Mouse (Mus musculus) MN1 (cell line): Measurements from ENCODE around the gene Dazap1.

Experiments
- DNase-seq: peaks from one replicate; pipeline ENCODE4 v3.0.0-alpha.2; 2016; ENCODE audit warnings: low spot score

Dazap1 gene

DNA sequence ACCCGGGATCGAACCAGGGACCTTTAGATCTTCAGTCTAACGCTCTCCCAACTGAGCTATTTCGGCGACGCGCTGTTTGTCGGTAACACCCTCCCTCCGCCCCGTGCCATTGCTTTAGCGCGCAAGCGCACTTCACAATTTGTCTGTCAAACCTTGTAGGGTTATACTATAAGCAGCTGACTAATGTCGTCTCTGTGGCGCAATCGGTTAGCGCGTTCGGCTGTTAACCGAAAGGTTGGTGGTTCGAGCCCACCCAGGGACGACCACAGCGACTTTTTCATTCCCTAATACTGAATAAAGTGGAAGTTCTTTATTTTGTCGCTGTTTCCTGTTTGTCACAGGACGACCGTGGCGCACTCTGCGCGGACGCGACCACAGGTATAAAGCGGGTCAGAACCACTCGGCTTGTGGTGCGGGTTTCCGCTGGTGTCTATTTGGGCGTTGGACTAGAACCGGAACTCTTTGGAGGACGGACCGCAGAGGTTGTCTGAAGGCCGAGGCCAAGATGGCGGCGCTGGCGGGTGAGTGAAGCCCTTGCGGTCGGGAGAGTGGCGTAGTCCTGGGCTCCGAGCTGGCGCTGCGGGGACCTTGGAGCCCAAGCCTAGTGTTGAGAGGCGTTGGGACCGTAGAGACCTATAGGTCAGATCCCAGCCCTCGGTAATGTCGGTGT is 12.2 kb upstream of the Dazap1 start, which contains the start of gene Ndufs7:
TSS of gene Ndufs7 (plus strand) at position 151 of the 670 bp plus-strand sequence.
- peak; percentile 93 for DNase-seq

DNA sequence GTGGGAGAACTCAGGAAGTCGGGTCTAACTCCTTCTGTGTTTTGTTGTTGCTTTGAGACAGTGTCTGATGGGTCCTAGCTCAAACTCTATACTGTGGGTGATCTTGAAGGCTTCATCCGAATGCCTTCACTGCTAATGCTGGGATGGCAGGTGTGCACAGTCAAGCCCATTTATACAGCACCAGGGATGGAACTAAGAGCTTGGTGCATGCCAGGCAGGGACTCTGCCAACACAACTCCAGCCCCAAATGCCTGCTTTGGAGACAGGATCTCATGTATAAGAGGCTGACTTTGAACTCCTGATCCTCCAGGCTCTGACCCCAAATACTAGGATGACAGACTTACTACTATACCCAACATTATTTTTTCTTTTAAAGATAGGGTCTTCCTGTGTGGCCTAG is 11.2 kb upstream of the Dazap1 start:
- no peak for DNase-seq

DNA sequence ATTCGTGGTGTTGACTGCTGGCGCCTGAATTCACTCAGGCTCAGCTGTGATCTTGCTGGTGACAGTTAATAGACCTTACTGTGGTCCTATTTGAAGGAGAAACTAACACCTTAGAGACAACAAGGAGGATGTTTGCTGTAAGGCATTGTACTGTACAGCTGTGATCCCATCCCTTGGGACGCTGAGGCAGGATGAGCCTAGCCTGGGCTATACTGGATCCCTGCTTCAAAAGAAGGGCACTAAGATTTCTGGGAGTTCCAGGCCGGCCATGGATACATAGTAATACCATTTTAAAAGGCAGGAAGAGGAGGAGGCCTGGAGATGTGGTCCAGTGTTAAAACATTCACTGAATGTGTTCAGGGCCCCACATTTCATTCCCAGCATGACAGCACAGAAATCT is 10.7 kb upstream of the Dazap1 start:
- DNase-seq = no peak

DNA sequence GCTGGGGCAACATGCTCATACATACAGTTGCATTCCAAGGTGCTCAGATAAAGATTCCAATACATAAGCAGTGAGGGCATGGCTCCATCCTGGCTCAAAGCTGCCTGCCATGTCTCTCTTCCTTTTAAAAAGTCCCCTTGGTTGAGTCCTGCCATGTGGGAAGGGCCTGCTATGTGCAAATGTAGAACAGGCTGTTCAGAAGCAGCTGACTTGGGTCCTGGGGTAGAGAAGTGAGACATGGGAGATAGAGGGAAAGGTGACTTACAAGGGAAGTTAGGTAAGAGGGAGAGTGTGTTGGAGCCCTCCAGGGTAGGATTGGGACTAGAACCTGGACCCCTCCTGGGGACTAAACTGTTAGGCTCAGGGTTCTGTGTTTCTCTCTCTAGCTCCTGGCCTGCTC is 9.3 kb upstream of the Dazap1 start:
- no peak for DNase-seq

DNA sequence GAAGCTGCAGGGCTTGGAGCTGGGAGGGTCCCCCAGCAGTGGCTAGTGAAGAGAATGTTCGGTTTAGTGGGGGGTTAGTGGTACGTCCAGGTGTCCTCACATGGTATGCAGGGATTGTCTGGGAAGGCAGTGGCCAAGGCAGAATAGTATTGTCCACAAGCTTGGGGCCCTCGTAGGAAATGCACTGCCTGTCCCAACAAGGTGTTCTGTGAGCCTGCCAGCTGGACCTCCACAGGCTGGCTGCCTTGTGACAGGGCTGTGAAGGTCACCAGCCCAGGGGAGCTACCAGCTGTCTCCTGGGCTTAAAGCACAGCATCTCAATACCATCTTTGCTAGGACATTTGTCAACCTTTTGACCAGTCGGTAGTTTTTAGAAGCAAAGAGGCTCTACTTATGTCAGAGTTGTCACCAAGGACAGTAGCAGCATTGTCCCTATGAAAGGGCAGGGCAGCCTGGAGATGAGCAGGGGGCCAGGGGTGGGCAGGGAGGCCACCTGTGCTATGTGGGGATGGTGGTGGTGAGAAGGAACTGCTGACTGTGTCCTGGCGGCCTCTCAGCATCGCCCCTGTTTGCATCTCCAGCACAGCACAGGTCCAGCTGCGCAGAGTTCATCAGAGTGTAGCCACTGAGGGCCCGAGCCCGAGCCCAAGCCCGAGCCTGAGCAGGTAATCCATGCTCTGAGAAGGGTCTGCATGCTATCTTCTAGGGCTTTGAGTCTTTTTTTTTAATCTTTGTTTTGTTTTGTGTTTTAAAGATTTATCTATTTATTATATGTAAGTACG is 8.6 kb upstream of the Dazap1 start:
- DNase-seq = no peak

DNA sequence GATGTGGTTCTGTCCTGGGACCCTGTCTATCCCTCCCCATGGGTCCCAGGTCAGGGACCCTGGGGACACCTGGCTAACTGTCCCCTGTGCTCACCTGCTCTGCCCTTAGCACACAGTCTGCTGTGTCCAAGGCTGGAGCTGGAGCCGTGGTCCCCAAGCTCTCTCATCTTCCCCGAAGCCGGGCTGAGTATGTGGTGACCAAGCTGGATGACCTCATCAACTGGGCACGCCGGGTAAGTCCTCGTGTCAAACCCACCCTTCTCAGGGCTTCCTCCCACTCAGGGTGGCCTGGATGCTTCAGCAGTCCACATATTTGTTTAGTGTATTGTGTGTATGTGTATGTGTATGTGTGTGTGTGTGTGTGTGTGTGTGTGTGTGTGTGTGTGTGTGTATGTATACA is 7.7 kb upstream of the Dazap1 start:
- DNase-seq = no peak

DNA sequence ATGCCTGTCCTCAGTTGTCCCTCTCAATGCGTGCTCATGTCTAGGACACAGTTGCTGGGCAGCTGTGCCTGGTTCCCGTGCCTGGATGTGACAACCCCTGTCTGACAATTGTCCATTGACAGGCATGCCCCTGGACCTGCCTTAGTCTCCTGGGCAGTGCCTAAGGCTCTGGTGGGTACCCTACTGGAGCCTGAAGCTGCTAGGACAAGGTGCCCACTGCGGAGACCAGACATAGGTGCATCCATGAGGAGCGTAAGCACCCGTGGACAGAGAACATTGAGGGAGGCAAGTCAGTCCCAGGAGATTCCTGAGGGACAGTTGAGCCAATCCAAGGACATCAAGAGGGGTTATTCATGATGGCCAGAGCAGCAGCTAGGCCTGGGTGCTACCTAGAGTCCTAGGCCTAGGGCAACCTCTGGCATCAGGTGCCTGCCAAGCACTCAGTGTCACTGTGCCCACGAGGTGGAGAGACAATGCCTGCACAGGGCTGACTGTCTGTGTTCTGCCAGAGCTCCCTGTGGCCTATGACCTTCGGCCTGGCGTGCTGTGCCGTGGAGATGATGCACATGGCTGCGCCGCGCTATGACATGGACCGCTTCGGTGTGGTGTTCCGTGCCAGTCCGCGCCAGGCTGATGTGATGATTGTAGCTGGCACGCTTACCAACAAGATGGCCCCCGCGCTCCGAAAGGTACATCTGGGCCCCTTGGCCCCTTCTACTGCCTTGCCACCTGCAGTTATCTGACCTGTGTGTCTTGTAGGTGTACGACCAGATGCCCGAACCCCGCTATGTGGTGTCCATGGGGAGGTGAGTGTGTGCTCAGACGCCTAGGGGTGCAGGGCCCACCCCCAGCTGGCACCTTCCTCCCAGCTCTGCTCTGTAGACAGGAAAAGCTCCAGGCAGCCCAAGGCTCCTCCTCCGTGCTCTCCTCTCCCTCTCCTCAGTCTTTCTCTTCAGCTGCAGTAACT is 6.7 kb upstream of the Dazap1 start:
- no peak for DNase-seq

DNA sequence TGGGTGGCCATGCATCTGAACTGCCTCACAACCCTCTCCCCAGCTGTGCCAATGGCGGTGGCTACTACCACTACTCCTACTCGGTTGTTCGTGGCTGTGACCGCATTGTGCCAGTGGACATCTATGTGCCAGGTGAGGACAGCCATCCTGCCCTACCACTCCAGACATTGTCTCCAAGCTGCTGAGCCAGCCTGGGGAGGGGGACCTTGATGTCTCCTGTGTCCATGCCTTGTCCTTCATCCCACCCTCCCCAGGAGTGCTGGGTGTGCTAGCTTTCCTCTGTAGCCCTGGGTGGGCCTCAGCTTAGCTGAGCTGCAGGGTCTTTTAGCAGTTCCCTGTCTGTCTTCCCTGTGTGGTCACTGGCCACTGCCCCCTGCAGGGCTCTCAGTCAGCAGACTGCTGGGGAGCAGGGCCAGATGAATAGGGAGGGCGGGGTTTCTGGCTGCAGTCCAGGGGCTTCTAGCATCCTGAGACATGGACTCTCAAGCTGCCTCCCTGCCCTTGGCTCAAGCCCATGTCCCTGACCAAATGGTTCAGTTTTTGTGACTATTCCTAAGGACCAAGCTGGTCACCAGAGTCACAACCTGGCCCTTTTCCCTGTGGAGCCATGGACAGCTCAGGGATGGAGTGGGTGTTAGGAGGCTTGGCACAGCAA is 5.3 kb upstream of the Dazap1 start:
- peak; percentile 83 for DNase-seq

DNA sequence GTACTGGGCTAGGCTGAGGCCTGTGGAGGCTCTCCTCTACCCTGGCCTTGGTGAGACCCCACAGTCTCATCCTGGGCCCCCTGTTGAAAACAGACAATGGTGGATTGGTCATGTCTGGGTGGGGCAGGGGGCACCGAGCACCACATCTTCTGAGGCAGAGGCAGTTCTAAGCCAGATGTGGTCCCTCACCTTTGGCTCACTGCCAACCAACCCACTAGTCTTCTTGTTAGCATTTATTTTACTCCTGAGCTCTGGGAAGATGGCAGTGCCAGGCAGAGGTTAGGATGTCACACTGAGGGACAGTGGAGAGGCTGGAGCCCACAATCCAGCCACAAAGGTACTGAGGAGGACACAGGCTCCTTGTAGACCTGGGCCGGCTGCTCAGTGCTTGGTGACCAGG is 3.4 kb upstream of the Dazap1 start:
- DNase-seq = no peak

DNA sequence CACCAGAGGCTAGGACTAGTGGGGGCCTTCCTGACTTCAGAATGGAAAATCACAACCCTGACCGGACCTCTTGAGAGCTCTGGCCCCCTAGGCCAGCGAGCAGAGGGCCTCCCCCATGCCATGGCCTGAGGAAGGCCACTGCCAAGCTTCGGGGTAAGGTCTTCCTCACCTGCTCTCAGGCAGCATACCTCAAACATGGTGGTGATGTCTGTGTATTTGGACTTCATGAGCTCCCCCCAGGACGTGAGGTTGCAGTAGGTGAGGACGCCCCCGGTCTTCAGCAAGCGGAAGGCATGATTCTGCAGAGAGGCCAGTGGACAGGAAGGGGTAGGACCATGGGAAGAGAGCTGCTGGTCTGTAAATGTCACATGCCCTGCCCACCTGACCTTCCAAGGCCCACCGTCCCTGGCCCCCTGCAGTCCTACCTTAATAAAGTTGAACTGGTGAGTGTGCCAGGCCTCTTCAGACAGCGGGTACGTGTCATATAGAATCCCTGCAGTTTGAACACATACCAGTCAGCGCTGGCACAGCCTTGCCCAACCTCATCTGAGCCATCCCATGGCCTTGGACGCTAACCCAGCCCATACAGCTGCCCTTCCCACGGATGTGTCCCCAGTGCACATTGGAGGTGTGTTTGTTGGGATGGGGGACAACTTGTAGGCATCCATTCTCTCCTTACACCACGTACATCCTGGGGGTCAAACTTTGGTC is 2.4 kb upstream of the Dazap1 start:
- DNase-seq = no peak

DNA sequence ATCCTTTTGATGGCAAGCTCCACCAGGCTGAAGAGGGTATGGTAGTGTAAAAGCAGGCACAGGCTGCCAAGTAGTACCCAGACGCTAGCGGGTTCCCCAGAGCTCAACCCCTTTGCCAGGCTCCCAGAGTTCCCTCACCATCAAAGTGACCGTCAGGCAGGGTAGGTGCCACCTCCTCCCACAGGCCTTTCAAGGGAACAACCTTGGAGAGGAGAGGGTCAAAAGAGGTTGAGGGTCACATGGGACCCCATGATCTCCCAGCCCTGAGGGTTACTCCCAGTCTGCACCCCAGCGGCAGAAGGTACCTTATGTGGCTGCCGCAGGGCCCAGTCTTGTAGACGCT is 1.9 kb upstream of the Dazap1 start:
- no peak for DNase-seq

DNA sequence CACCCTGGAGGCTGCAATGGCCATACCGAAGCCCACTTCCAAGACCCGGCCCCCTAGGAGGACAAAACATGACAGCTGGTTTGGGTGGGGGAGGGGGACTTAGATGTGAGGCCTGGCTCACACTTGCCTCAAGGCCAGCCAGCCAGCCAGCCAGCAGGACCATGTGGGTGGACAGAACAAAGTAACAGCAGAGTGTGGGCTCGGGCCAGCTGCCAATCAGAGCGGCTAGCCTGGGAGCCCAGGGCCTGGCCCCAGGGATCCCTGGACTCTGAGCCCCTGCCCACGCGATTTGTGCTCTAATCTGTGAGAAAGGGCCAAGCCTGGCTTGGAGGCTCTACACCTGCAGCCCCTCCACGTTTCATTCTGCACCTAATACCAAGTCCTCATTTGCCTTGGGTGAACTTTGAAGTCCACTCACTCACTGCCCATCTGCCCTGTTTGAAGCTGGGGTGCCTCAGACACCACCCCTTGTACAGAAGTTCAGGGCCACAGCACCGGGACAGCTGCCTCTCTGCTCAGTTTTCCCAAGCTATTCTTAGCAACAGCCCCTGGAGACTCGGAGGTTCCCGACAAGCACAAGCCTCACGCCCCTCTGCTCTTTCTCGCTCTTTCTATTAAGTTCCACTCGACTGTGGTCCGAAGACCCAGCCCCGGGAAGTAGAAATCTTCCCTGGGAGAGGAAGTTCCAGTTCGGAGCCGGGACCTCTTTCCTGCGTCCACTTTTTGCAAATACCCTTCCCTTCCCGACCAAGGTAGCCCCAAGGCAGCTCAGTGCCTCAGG is 1.2 kb upstream of the Dazap1 start:
- DNase-seq = peak; percentile 79

DNA sequence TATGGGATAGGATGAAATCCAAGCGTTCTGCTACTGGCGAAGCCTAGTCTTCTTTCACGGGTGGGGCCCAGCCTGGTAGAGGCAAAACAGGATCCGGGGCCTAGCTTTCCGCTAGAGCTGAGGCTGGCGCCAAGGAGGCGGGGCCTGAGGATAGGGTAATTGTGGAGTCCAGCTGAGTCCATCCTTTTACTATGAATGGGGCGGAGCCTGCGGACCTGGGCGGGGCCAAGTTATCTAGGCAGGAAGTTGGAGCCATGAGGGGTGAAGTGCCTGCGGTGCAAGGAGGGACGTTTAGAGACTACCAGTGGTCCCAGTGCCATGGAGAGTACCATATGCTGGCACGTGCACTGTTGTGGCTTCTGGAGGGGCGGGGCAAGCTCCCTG is 291 bp downstream of the Dazap1 start:
- peak; percentile 95 for DNase-seq

DNA sequence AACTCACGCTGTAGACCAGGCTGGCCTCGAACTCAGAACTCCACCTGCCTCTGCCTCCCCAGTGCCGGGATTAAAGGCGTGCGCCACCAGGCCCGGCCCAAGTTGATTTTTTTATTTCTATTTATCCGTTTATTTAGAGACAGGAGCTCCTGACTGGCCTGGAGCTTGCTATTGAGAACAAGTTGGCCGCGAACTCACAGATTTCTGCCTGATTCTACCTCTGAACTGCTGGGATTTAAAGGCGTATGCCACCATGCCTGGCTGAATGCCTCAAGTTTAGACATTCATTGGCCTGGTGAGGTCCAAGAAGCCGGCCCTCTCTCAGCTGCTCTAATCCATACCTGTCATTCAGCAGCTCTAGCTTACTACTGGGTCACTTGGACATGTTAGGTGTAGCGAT is 883 bp downstream of the Dazap1 start:
- DNase-seq = no peak

DNA sequence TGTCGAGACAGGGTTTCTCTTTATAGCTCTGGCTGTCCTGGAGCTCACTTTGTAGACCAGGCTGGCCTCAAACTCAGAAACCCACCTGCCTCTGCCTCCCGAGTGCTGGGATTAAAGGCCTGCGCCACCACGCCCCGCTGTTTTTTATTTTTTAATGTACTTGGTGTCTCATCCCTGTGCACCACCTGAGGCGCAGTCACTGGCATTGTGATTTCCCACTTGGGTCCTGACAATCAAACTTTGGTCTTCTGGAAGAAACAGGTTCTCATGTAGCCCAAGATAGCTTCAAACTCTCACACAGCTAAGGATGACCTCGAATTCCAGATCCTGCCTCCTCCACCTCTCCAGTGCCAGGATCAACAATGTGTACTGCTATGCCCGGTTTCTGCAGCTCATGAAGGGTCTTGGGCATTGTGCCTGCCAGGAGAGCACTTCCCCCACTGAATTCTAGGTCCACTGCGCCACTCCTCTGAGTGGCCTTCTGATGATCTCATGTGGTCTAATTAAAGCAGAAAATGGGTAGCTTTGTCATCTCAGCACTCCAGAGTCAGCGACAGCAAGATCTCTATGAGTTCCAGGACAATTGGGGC is 1.6 kb downstream of the Dazap1 start:
- no peak for DNase-seq

DNA sequence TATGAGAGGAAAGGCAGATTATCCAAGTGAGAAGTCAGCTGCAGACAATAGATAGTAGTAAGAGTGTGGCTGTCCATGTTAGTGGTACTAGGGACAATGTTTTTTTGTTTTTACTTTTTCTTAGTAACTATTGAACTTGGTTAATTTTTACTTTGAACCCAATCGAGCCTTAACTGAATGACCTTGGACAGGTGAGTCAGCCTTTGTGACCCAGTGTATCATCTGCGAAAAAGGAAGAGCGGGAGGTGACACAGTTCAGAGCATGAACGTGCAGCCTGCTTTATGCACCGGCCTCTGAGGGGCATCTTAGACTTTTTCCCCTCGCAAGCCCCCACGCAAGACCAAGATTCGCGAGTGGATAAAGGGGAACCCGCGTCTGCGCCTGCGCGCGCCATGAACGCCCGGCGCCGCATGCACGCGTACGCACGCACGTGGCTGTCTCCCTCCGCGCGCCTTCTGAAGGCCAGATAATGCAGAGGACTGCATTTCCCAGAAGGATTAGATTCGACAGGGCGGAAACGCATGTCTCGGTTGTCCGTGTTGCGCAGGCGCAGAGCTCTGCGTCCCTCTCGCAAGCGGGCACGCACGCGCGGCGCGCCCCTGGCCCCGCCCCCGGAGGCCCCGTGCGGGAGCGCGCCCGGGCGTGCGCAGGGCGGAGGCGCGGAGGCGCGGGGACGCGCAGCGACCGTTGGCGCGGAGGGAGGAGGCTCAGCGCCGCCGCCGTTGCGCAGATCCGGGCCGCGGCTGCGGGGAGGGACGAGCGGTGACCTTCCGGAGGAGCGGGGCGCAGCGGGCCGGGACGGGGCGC is 3.3 kb downstream of the Dazap1 start:
- DNase-seq = peak; percentile 98

DNA sequence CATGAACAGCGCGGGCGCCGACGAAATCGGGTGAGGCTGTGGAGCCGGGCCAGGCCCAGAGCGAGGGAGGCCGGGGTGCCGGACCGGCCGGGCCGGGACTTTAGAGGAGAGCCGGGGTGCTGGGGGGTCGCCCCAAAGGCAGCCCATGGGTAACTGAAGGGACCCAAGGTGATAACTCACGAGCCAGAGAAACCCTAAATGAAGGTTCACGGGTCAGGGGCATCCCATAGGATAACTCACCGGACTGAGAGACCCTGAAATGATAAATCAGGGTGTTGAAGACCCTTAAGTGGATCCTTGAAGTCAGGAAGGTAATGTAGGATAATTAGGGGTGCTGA is 3.8 kb downstream of the Dazap1 start:
- no peak for DNase-seq

DNA sequence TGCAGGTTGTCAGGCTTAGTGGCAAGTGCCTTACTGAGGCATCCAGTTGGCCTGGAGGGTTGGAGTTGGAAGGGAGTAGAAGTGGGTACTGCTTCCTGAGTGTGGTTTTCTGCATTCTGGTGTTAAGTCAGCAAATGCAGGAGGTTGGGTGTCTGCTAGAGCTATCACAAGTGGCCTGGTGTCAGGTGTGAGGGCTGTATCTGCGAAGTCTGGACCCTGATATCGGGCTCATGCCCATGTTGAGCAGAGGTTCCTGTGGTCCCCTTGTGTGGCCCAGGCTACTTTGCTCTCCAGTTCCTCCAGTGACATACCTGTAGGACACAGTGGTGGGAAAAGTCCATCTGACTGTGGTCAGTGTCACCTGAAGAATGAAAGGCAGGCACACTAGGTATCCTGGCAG is 8.8 kb downstream of the Dazap1 start:
- DNase-seq = no peak

DNA sequence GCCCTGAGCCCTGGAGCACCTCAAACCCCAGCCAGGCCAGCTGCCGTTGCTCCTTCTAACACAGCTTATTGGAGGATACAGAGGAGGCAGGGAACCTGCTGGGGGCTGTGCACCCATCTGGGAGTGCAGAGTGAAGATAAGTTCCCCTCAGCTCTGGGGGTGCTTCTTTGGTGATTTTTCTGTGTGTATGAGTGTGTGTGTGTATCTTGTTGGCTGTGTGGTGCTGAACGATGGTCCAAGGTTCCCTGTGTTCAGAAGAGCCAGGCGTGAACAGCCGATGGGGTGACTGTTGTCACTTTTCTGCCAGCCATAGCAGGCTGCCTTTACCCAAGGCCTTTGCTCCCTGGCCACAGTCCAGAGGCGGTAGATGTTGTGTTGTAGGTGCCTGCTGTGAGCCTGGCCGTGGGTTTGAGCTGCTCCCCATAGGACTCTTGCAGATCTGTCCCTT is 9.5 kb downstream of the Dazap1 start:
- no peak for DNase-seq
